In genomic region chr15:79225780-79226179, GRCm38 (mm10) we compare ENCODE assay signal across 11 mouse cellular contexts. TPM values are rescaled to one million over a fixed set of nuclear protein-coding genes. Genes with fewer than 3 reads are reported as not detected.
DNase-seq lines count a peak whose midpoint lies in the region; ATAC-seq and TF ChIP-seq lines count a peak whose summit lies in the region.
"Not testable (repeated sequence)": the region's sequence is repeated elsewhere in the genome, so short reads cannot be mapped to it uniquely, and the experiment has no call there.
"Had no signal": no experiment of that assay in that cellular context is flagged by ENCODE, and none has a peak within 500 bp of the region (broad histone marks: within the 10 kb centered on the region; RNA-seq: fewer than 3 reads in every experiment).

No protein-coding gene starts in this region.

- in situ Hi-C loops in CH12.LX (cut with MboI; ENCODE audit: low pct_ligation_motif_present, low pct_unique_long_range_greater_than_20kb, low sequenced_read_pairs) = loop anchor here (25.0 kb wide), 1 partner anchor 262 kb away; no protein-coding TSS in a partner anchor

- dilution Hi-C loops in CH12.LX (cut with MboI; ENCODE audit: extremely low pct_ligation_motif_present, extremely low pct_unique_long_range_greater_than_20kb, low sequenced_read_pairs) = not testable (repeated sequence)

- DNase-seq in CH12.LX (ENCODE audit: extremely low read depth); MEL (ENCODE audit: low read depth, low spot score); heart, adult 2 months; kidney, postnatal 0 days (ENCODE audit: low spot score); liver, postnatal 0 days; midbrain, postnatal 0 days (ENCODE audit: low spot score): not testable (repeated sequence)

- TF ChIP-seq CTCF in CH12.LX (conservative IDR thresholded peaks at IDR 0.05 in 1 of 2, IDR thresholded peaks at IDR 0.05 in 1 of 2; ENCODE audit: low read depth in 2 of 2, low read length in 2 of 2) (peak in 1 of 2 experiments; percentile 2; a peak in 1 of 4 replicates), MEL (IDR thresholded peaks at IDR 0.05 in 2 of 3, conservative IDR thresholded peaks at IDR 0.05 in 1 of 3; ENCODE audit: control insufficient read depth in 1 of 3, insufficient read depth in 1 of 3, low read depth in 2 of 3, low read length in 3 of 3, poor library complexity in 1 of 3, severe bottlenecking in 1 of 3) (peak in 2 of 3 experiments; percentile 20 to 37; a peak in 3 of 6 replicates)
- peak; percentile 22 for TF ChIP-seq CTCF in heart, adult 2 months (IDR thresholded peaks at IDR 0.05)
- 0 out of 2 replicates have a peak, but pooled peaks have one; percentile 16 for TF ChIP-seq CTCF in kidney, postnatal 0 days (IDR thresholded peaks at IDR 0.05; ENCODE audit: low read depth)
- TF ChIP-seq CTCF in liver, postnatal 0 days (IDR thresholded peaks at IDR 0.05; ENCODE audit: low read depth) = peak; percentile 27; the same call in 1 of the 2 replicates
- peak; percentile 18; the same call in 1 of the 2 replicates for TF ChIP-seq CTCF in midbrain, postnatal 0 days (IDR thresholded peaks at IDR 0.05)

- H3K4me3 ChIP-seq in CH12.LX (replicated peaks in 1 of 3; ENCODE audit: low read depth in 2 of 3, low read length in 2 of 3, poor library complexity in 1 of 3); MEL (ENCODE audit: control insufficient read depth in 1 of 2, insufficient read depth in 1 of 2, low read depth in 2 of 2, low read length in 2 of 2); heart, adult 2 months; kidney, postnatal 0 days (replicated peaks; ENCODE audit: low read depth, low read length); liver, postnatal 0 days (ENCODE audit: low read depth, low read length); midbrain, postnatal 0 days (ENCODE audit: low read depth, low read length): not testable (repeated sequence)

- peaks cover 5 to 27% of the 10 kb centered on the region in 2 experiments for H3K4me1 ChIP-seq in CH12.LX (ENCODE audit: control insufficient read depth in 1 of 2, insufficient read depth in 2 of 2)
- not testable (repeated sequence) for H3K4me1 ChIP-seq in MEL (ENCODE audit: control insufficient read depth in 1 of 2, insufficient read depth in 2 of 2, low read length in 2 of 2); heart, adult 2 months (ENCODE audit: control insufficient read depth, insufficient read depth, low read length); kidney, postnatal 0 days (replicated peaks; ENCODE audit: insufficient read depth, low read length); midbrain, postnatal 0 days (ENCODE audit: insufficient read depth, low read length)
- H3K4me1 ChIP-seq in liver, postnatal 0 days (ENCODE audit: insufficient read depth) = peaks cover 13% of the 10 kb centered on the region

- not testable (repeated sequence) for H3K79me2 ChIP-seq in CH12.LX (replicated peaks; ENCODE audit: control insufficient read depth, extremely low read depth, insufficient read depth, poor library complexity, severe bottlenecking); MEL (ENCODE audit: control insufficient read depth, insufficient read depth, low read length, poor library complexity); heart, adult 2 months (replicated peaks; ENCODE audit: control insufficient read depth, insufficient read depth, low read length)

- intact Hi-C loops in heart, adult 2 months (cut with DNase I) = not testable (repeated sequence)

- H3K9ac ChIP-seq in CH12.LX (ENCODE audit: insufficient read depth, low read depth); MEL (ENCODE audit: control insufficient read depth, low read depth, low read length, poor library complexity, severe bottlenecking); heart, adult 2 months (ENCODE audit: low read depth, low read length); kidney, postnatal 0 days (ENCODE audit: low read depth, low read length); liver, postnatal 0 days (replicated peaks); midbrain, postnatal 0 days (replicated peaks; ENCODE audit: low read length, poor library complexity, severe bottlenecking): not testable (repeated sequence)

- not testable (repeated sequence) for TF ChIP-seq POLR2A in CH12.LX (IDR thresholded peaks at IDR 0.05; ENCODE audit: low read depth, low read length); MEL (IDR thresholded peaks at IDR 0.05; ENCODE audit: control insufficient read depth in 1 of 2, insufficient read depth in 1 of 2, low read depth in 1 of 2, low read length in 2 of 2, poor library complexity in 1 of 2); heart, adult 2 months (IDR thresholded peaks at IDR 0.05; ENCODE audit: insufficient read depth, low read depth, low read length)

- WGBS in heart, adult 2 months = 55% methylated on average over 2 of the region's 2 CpGs
- 63% methylated on average over 2 of the region's 2 CpGs for WGBS in kidney, postnatal 0 days
- WGBS in liver, postnatal 0 days (ENCODE audit: insufficient replicate concordance) = 55% methylated on average over 2 of the region's 2 CpGs
- 64% methylated on average over 2 of the region's 2 CpGs for WGBS in midbrain, postnatal 0 days

- not testable (repeated sequence) for H3K27me3 ChIP-seq in CH12.LX (replicated peaks); MEL (ENCODE audit: control insufficient read depth in 1 of 2, insufficient read depth in 2 of 2, low read length in 2 of 2); heart, adult 2 months (ENCODE audit: control insufficient read depth, insufficient read depth, low read length); kidney, postnatal 0 days (ENCODE audit: insufficient read depth, low read length); liver, postnatal 0 days (ENCODE audit: insufficient read depth, low read length); midbrain, postnatal 0 days (ENCODE audit: insufficient read depth, low read length)

- TF ChIP-seq RAD21 in CH12.LX (IDR thresholded peaks at IDR 0.05; ENCODE audit: low read depth, low read length) = not testable (repeated sequence)
- TF ChIP-seq RAD21 in MEL (IDR thresholded peaks at IDR 0.05; ENCODE audit: low read depth, low read length) = peak; percentile 5

- not testable (repeated sequence) for H3K27ac ChIP-seq in CH12.LX (ENCODE audit: insufficient read depth, low read depth); MEL (ENCODE audit: control insufficient read depth, low read depth, low read length); heart, adult 2 months; kidney, postnatal 0 days; liver, postnatal 0 days (ENCODE audit: low read depth); midbrain, postnatal 0 days (ENCODE audit: low read depth, low read length)

- peaks cover 1 to 16% of the 10 kb centered on the region in 2 experiments for H3K36me3 ChIP-seq in CH12.LX (replicated peaks in 1 of 2; ENCODE audit: control insufficient read depth in 1 of 2, insufficient read depth in 1 of 2, low read length in 1 of 2)
- H3K36me3 ChIP-seq in MEL (ENCODE audit: control insufficient read depth in 1 of 2, insufficient read depth in 2 of 2, low read length in 2 of 2); heart, adult 2 months (ENCODE audit: control insufficient read depth, insufficient read depth, low read length); kidney, postnatal 0 days (ENCODE audit: insufficient read depth, low read length); liver, postnatal 0 days (replicated peaks; ENCODE audit: insufficient read depth, low read length); midbrain, postnatal 0 days (ENCODE audit: insufficient read depth, low read length): not testable (repeated sequence)

- TF ChIP-seq EP300 in CH12.LX (IDR thresholded peaks at IDR 0.05; ENCODE audit: low read length); MEL (IDR thresholded peaks at IDR 0.05; ENCODE audit: low read depth in 1 of 2, low read length in 2 of 2); heart, adult 2 months (IDR thresholded peaks at IDR 0.05; ENCODE audit: insufficient read depth, low read depth, low read length); liver, postnatal 0 days (IDR thresholded peaks at IDR 0.05; ENCODE audit: low read depth): not testable (repeated sequence)

- H3K4me2 ChIP-seq in CH12.LX (ENCODE audit: insufficient read depth, low read depth, poor library complexity, severe bottlenecking); kidney, postnatal 0 days (ENCODE audit: low read length); liver, postnatal 0 days (ENCODE audit: low read depth, low read length); midbrain, postnatal 0 days (ENCODE audit: low read depth, low read length, poor library complexity, severe bottlenecking): not testable (repeated sequence)

- not testable (repeated sequence) for ATAC-seq in kidney, postnatal 0 days (replicated peaks; ENCODE audit: low FRiP score, low read depth); liver, postnatal 0 days; midbrain, postnatal 0 days (ENCODE audit: low FRiP score)

- H3K9me3 ChIP-seq in CH12.LX (replicated peaks; ENCODE audit: low read length); MEL (replicated peaks; ENCODE audit: insufficient read depth, low read length); kidney, postnatal 0 days (replicated peaks; ENCODE audit: low read length); liver, postnatal 0 days (ENCODE audit: low read length); midbrain, postnatal 0 days (ENCODE audit: low read length): not testable (repeated sequence)

RNA-seq across cellular contexts. Expression of gene Pick1, which starts 3.2 kb away (rescaled TPM):
- total RNA-seq in CH12.LX (2012; rRNA removed) (23.2 and 23.4 TPM in 2 replicates), CH12.LX (2014; rRNA removed) (13.9 and 15.4 TPM in 2 replicates), MEL (2012; rRNA removed) (17.6 and 20.8 TPM in 2 replicates)
- polyA plus RNA-seq in CH12.LX (2012; ENCODE audit: insufficient read length, low read depth) (14.9 and 18.5 TPM in 2 replicates), MEL (2012; ENCODE audit: insufficient read depth in 1 of 2, insufficient read length in 2 of 2, low read depth in 1 of 2, low replicate concordance in 2 of 2, missing spikeins in 1 of 2) (10 to 100 TPM in 1 of 2 experiments, not detected in 1; 24.3 TPM)
- total RNA-seq in heart, adult 2 months (2021) = 10 to 100 TPM; 21.3 to 24.0 TPM
- polyA plus RNA-seq in heart, adult 2 months (2012; rRNA removed) = 27.7 and 35.5 TPM in 2 replicates
- 31.8 and 35.6 TPM in 2 replicates for polyA plus RNA-seq in kidney, postnatal 0 days (2015; fragmentation: Nextera tagmentation; extraction: Ambion mirVana)
- 11.5 and 12.2 TPM in 2 replicates for polyA plus RNA-seq in liver, postnatal 0 days (2015; fragmentation: Nextera tagmentation; extraction: Ambion mirVana)
- total RNA-seq in midbrain, postnatal 0 days (2014; rRNA removed) = 65.8 and 81.1 TPM in 2 replicates
- polyA plus RNA-seq in midbrain, postnatal 0 days (2015; fragmentation: Nextera tagmentation; extraction: Ambion mirVana) = 78.1 and 84.2 TPM in 2 replicates

RNA-seq across cellular contexts. Expression of gene Gm49486, which starts 3.4 kb away (rescaled TPM):
- total RNA-seq in CH12.LX (2012; rRNA removed) = 0.21 and 0.29 TPM in 2 replicates
- 0.49 and 0.77 TPM in 2 replicates for total RNA-seq in CH12.LX (2014; rRNA removed)
- polyA plus RNA-seq in CH12.LX (2012; ENCODE audit: insufficient read length, low read depth) = 0.59 and 1.3 TPM in 2 replicates
- 0.12 and 0.16 TPM in 2 replicates for total RNA-seq in MEL (2012; rRNA removed)
- polyA plus RNA-seq in MEL (2012; ENCODE audit: insufficient read depth in 1 of 2, insufficient read length in 2 of 2, low read depth in 1 of 2, low replicate concordance in 2 of 2, missing spikeins in 1 of 2) = under 1 TPM in 1 of 2 experiments, not detected in 1; 0.46 TPM
- total RNA-seq in heart, adult 2 months (2021) = 1 to 10 TPM in 1 of 2 experiments, under 1 TPM in 1; 0.61 to 1.4 TPM
- 0.39 and 0.59 TPM in 2 replicates for polyA plus RNA-seq in heart, adult 2 months (2012; rRNA removed)
- 0.33 and 0.42 TPM in 2 replicates for polyA plus RNA-seq in kidney, postnatal 0 days (2015; fragmentation: Nextera tagmentation; extraction: Ambion mirVana)
- 0.08 TPM in 2 replicates for polyA plus RNA-seq in liver, postnatal 0 days (2015; fragmentation: Nextera tagmentation; extraction: Ambion mirVana)
- 1.8 and 3.7 TPM in 2 replicates for total RNA-seq in midbrain, postnatal 0 days (2014; rRNA removed)
- polyA plus RNA-seq in midbrain, postnatal 0 days (2015; fragmentation: Nextera tagmentation; extraction: Ambion mirVana) = 1.1 and 2.0 TPM in 2 replicates

RNA-seq across cellular contexts. Expression of gene Slc16a8, which starts 28.8 kb away (rescaled TPM):
- 0.08 and 0.29 TPM in 2 replicates for total RNA-seq in CH12.LX (2012; rRNA removed)
- total RNA-seq in CH12.LX (2014; rRNA removed) = not detected in 2 replicates
- 0.79 and 0.83 TPM in 2 replicates for polyA plus RNA-seq in CH12.LX (2012; ENCODE audit: insufficient read length, low read depth)
- total RNA-seq in MEL (2012; rRNA removed) = 0.15 TPM in 1 of 2 replicates, not detected in the other
- under 1 TPM in 1 of 2 experiments, not detected in 1; 0.47 TPM for polyA plus RNA-seq in MEL (2012; ENCODE audit: insufficient read depth in 1 of 2, insufficient read length in 2 of 2, low read depth in 1 of 2, low replicate concordance in 2 of 2, missing spikeins in 1 of 2)
- total RNA-seq in heart, adult 2 months (2021) = under 1 TPM; 0.16 to 0.39 TPM
- 0.12 and 0.57 TPM in 2 replicates for polyA plus RNA-seq in heart, adult 2 months (2012; rRNA removed)
- polyA plus RNA-seq in kidney, postnatal 0 days (2015; fragmentation: Nextera tagmentation; extraction: Ambion mirVana) = 0.23 TPM in 1 of 2 replicates, not detected in the other
- not detected in 2 replicates for polyA plus RNA-seq in liver, postnatal 0 days (2015; fragmentation: Nextera tagmentation; extraction: Ambion mirVana)
- total RNA-seq in midbrain, postnatal 0 days (2014; rRNA removed) = 0.93 TPM in 1 of 2 replicates, not detected in the other
- polyA plus RNA-seq in midbrain, postnatal 0 days (2015; fragmentation: Nextera tagmentation; extraction: Ambion mirVana) = 0.45 and 0.54 TPM in 2 replicates
- total RNA-seq: adrenal gland, adult 18-20 months; adrenal gland, postnatal 36 days had no signal
- polyA plus RNA-seq: embryonic facial prominence, embryonic 11.5 days; forebrain, embryonic 10.5 days; frontal cortex, adult 2 months had no signal

RNA-seq across cellular contexts. Expression of gene Baiap2l2, which starts 59.6 kb away (rescaled TPM):
- 0.21 and 1.5 TPM in 2 replicates for total RNA-seq in CH12.LX (2012; rRNA removed)
- total RNA-seq in CH12.LX (2014; rRNA removed) = not detected in 2 replicates
- polyA plus RNA-seq in CH12.LX (2012; ENCODE audit: insufficient read length, low read depth) = 0.84 and 1.2 TPM in 2 replicates
- 1.1 TPM in 1 of 2 replicates, not detected in the other for total RNA-seq in MEL (2012; rRNA removed)
- under 1 TPM in 1 of 2 experiments, not detected in 1; 0.60 TPM for polyA plus RNA-seq in MEL (2012; ENCODE audit: insufficient read depth in 1 of 2, insufficient read length in 2 of 2, low read depth in 1 of 2, low replicate concordance in 2 of 2, missing spikeins in 1 of 2)
- total RNA-seq in heart, adult 2 months (2021) = under 1 TPM; 0.78 to 0.84 TPM
- polyA plus RNA-seq in heart, adult 2 months (2012; rRNA removed) = 0.70 and 2.9 TPM in 2 replicates
- polyA plus RNA-seq in kidney, postnatal 0 days (2015; fragmentation: Nextera tagmentation; extraction: Ambion mirVana) = 23.9 and 25.0 TPM in 2 replicates
- polyA plus RNA-seq in liver, postnatal 0 days (2015; fragmentation: Nextera tagmentation; extraction: Ambion mirVana) = 1.2 and 2.1 TPM in 2 replicates
- total RNA-seq in midbrain, postnatal 0 days (2014; rRNA removed) = 3.0 and 3.1 TPM in 2 replicates
- polyA plus RNA-seq in midbrain, postnatal 0 days (2015; fragmentation: Nextera tagmentation; extraction: Ambion mirVana) = 8.0 and 8.5 TPM in 2 replicates
- total RNA-seq: adrenal gland, postnatal 36 days had no signal
